Mouse (Mus musculus) hindbrain, embryonic 11.5 days (tissue): ENCODE data around the gene Cadps2. TPM values are rescaled to one million over a fixed set of nuclear protein-coding genes. Genes with fewer than 3 reads are reported as not detected.

ENCODE experiments used
- ATAC-seq: fragments of 200-750 bp; cut with Nextera tagmentation; 2 replicates; pipeline ENCODE4 v1.8.0; 2017; ENCODE audit warnings: mild to moderate bottlenecking, moderate TSS enrichment, moderate library complexity; ENCODE audit not compliant: low FRiP score
- DNase-seq: peaks from one replicate; pipeline ENCODE4 v3.0.0-alpha.2; 2015; ENCODE audit warnings: low spot score
- H3K27ac ChIP-seq: fragments of 300-500 bp; sonication (generic); 2 replicates; pipeline ENCODE4 v1.5.1; 2014; ENCODE audit warnings: mild to moderate bottlenecking, low read depth, low read length
- H3K27me3 ChIP-seq: fragments of 300-500 bp; sonication (generic); 2 replicates; pipeline ENCODE4 v1.6.1; 2014; ENCODE audit warnings: mild to moderate bottlenecking, low read length, moderate library complexity, mixed read lengths; ENCODE audit not compliant: control insufficient read depth, insufficient read depth
- H3K36me3 ChIP-seq: fragments of 300-500 bp; sonication (generic); 2 replicates; pipeline ENCODE4 v1.6.1; 2014; ENCODE audit warnings: mild to moderate bottlenecking, low read length, moderate library complexity, mixed read lengths; ENCODE audit not compliant: control insufficient read depth, insufficient read depth
- H3K4me1 ChIP-seq: fragments of 300-500 bp; sonication (generic); replicated peaks from 2 replicates; pipeline ENCODE4 v1.6.1; 2014; ENCODE audit warnings: low read length, mixed read lengths; ENCODE audit not compliant: control insufficient read depth, insufficient read depth
- H3K4me2 ChIP-seq: fragments of 300-500 bp; sonication (generic); replicated peaks from 2 replicates; pipeline ENCODE4 v1.6.1; 2014; ENCODE audit warnings: mild to moderate bottlenecking, low read depth, low read length
- H3K4me3 ChIP-seq: fragments of 300-500 bp; sonication (generic); 2 replicates; pipeline ENCODE4 v1.5.1; 2014; ENCODE audit warnings: low read depth, low read length
- H3K9ac ChIP-seq: fragments of 300-500 bp; sonication (generic); 2 replicates; pipeline ENCODE4 v1.6.1; 2014; ENCODE audit warnings: low read depth, low read length
- H3K9me3 ChIP-seq: fragments of 300-500 bp; sonication (generic); 2 replicates; pipeline ENCODE4 v1.6.1; 2016; ENCODE audit warnings: low read length; ENCODE audit not compliant: control insufficient read depth
- WGBS: fragments of 180-500 bp; shearing (Covaris S2); extraction: QIAGEN DNeasy Blood & Tissue Kit; methylation state at CpG from one replicate; pipeline ENCODE4 v1.1.7; 2014; 5-methylcytosine and 5-hydroxymethylcytosine counted together
- polyA plus RNA-seq: library from polyadenylated mRNA; unstranded; fragments of >200 nt; fragmentation: Nextera tagmentation; extraction: Ambion mirVana; gene quantifications from 2 replicates; pipeline ENCODE4 v1.2.1, GENCODE M21; 2014

Gene Cadps2
- polyA plus RNA-seq, 1 experiment from 2014 or later = 2.2 TPM

GRCm38 (mm10) chr6:23840001-23840400, 780 bp upstream of the Cadps2 start:
- no peaks in the 10 kb centered on the region for H3K36me3 ChIP-seq
- ATAC-seq (peak; percentile 46; the same call in 1 of the 2 replicates), DNase-seq (peak; percentile 57)
- 2% methylated on average over 15 of the region's 15 CpGs for WGBS
- H3K27me3 ChIP-seq = peaks cover 11% of the 10 kb centered on the region; the same call in 1 of the 2 replicates
- H3K27ac ChIP-seq = no peak overlapping the region
- H3K9ac ChIP-seq = no peak overlapping the region
- peak overlapping the region; percentile 53 for H3K4me3 ChIP-seq
- no peaks in the 10 kb centered on the region for H3K9me3 ChIP-seq
- peaks cover 3% of the 10 kb centered on the region; the same call in 1 of the 2 replicates for H3K4me1 ChIP-seq
- peak overlapping the region; percentile 77 for H3K4me2 ChIP-seq

GRCm38 (mm10) chr6:23838401-23839008, 716 bp downstream of the Cadps2 start:
- Histone ChIP-seq H3K4me1 (peaks cover 3% of the 10 kb centered on the region; the same call in 1 of the 2 replicates), H3K4me3 (peak overlapping the region; percentile 53), H3K4me2 (peak overlapping the region; percentile 77), H3K36me3 (no peaks in the 10 kb centered on the region), H3K9ac (peak overlapping the region; percentile 54; the same call in 1 of the 2 replicates), H3K27ac (no peak overlapping the region), H3K27me3 (peaks cover 11% of the 10 kb centered on the region; the same call in 1 of the 2 replicates), H3K9me3 (no peaks in the 10 kb centered on the region)
- DNase-seq = no peak
- peak; percentile 39; the same call in 1 of the 2 replicates for ATAC-seq
- 1% methylated on average over 33 of the region's 35 CpGs for WGBS

GRCm38 (mm10) chr6:23837631-23838030, 1.6 kb downstream of the Cadps2 start:
- no peak overlapping the region for H3K27ac ChIP-seq
- 97% methylated on average over 7 of the region's 7 CpGs for WGBS
- no peak overlapping the region for H3K9ac ChIP-seq
- H3K4me2 ChIP-seq = no peak overlapping the region
- H3K4me1 ChIP-seq = peaks cover 3% of the 10 kb centered on the region; the same call in 1 of the 2 replicates
- H3K9me3 ChIP-seq = no peaks in the 10 kb centered on the region
- ATAC-seq (no peak), DNase-seq (no peak)
- peaks cover 11% of the 10 kb centered on the region; the same call in 1 of the 2 replicates for H3K27me3 ChIP-seq
- H3K4me3 ChIP-seq = no peak overlapping the region
- H3K36me3 ChIP-seq = no peaks in the 10 kb centered on the region

GRCm38 (mm10) chr6:23837127-23837526, 2.1 kb downstream of the Cadps2 start:
- Histone ChIP-seq H3K27me3 (peaks cover 11% of the 10 kb centered on the region; the same call in 1 of the 2 replicates), H3K4me2 (no peak overlapping the region), H3K27ac (no peak overlapping the region), H3K4me3 (no peak overlapping the region), H3K4me1 (peaks cover 3% of the 10 kb centered on the region; the same call in 1 of the 2 replicates), H3K36me3 (no peaks in the 10 kb centered on the region), H3K9me3 (no peaks in the 10 kb centered on the region), H3K9ac (no peak overlapping the region)
- no peak for DNase-seq
- no peak for ATAC-seq
- 84% methylated on average over 5 of the region's 5 CpGs for WGBS

GRCm38 (mm10) chr6:23836694-23837093, 2.5 kb downstream of the Cadps2 start:
- no peaks in the 10 kb centered on the region for H3K36me3 ChIP-seq
- ATAC-seq (no peak), DNase-seq (no peak)
- no peak overlapping the region for H3K4me3 ChIP-seq
- H3K4me1 ChIP-seq = peaks cover 3% of the 10 kb centered on the region; the same call in 1 of the 2 replicates
- H3K4me2 ChIP-seq = no peak overlapping the region
- H3K27ac ChIP-seq = no peak overlapping the region
- no peaks in the 10 kb centered on the region for H3K9me3 ChIP-seq
- H3K9ac ChIP-seq = no peak overlapping the region
- peaks cover 11% of the 10 kb centered on the region; the same call in 1 of the 2 replicates for H3K27me3 ChIP-seq
- 59% methylated on average over 2 of the region's 2 CpGs for WGBS

GRCm38 (mm10) chr6:23835552-23835951, 3.7 kb downstream of the Cadps2 start:
- Histone ChIP-seq H3K36me3 (no peaks in the 10 kb centered on the region), H3K9me3 (no peaks in the 10 kb centered on the region), H3K4me2 (no peak overlapping the region), H3K4me1 (peaks cover 3% of the 10 kb centered on the region; the same call in 1 of the 2 replicates), H3K27ac (no peak overlapping the region), H3K27me3 (peaks cover 11% of the 10 kb centered on the region; the same call in 1 of the 2 replicates), H3K9ac (no peak overlapping the region), H3K4me3 (no peak overlapping the region)
- WGBS = 83% methylated on average over 4 of the region's 4 CpGs
- no peak for ATAC-seq
- DNase-seq = no peak

- Histone ChIP-seq H3K27ac (no peak overlapping the region), H3K4me2 (no peak overlapping the region), H3K9me3 (no peaks in the 10 kb centered on the region), H3K36me3 (no peaks in the 10 kb centered on the region), H3K4me1 (no peaks in the 10 kb centered on the region), H3K27me3 (no peaks in the 10 kb centered on the region), H3K9ac (no peak overlapping the region), H3K4me3 (no peak overlapping the region)
- ATAC-seq (no peak), DNase-seq (no peak)
- 43% methylated on average over 3 of the region's 3 CpGs for WGBS
Measured at GRCm38 (mm10) chr6:23830741-23831140, 8.5 kb downstream of the Cadps2 start.

GRCm38 (mm10) chr6:23829338-23829737, 9.9 kb downstream of the Cadps2 start:
- H3K9ac ChIP-seq = no peak overlapping the region
- H3K4me3 ChIP-seq = no peak overlapping the region
- DNase-seq = no peak
- H3K9me3 ChIP-seq = no peaks in the 10 kb centered on the region
- no peak overlapping the region for H3K4me2 ChIP-seq
- H3K27me3 ChIP-seq = no peaks in the 10 kb centered on the region
- ATAC-seq = no peak
- no peak overlapping the region for H3K27ac ChIP-seq
- 83% methylated on average over 2 of the region's 2 CpGs for WGBS
- no peaks in the 10 kb centered on the region for H3K4me1 ChIP-seq
- no peaks in the 10 kb centered on the region for H3K36me3 ChIP-seq

- DNase-seq (no peak), ATAC-seq (no peak)
- Histone ChIP-seq H3K9ac (no peak overlapping the region), H3K27ac (no peak overlapping the region), H3K36me3 (no peaks in the 10 kb centered on the region), H3K27me3 (no peaks in the 10 kb centered on the region), H3K4me2 (no peak overlapping the region), H3K9me3 (no peaks in the 10 kb centered on the region), H3K4me1 (no peaks in the 10 kb centered on the region), H3K4me3 (no peak overlapping the region)
- WGBS = 85% methylated on average over 5 of the region's 5 CpGs
Measured at GRCm38 (mm10) chr6:23821819-23822218, 17.4 kb downstream of the Cadps2 start.
